Mouse (Mus musculus) embryonic facial prominence, embryonic 13.5 days (tissue): Measurements from ENCODE around the gene Hoxd11. TPM values are rescaled to one million over a fixed set of nuclear protein-coding genes. Genes with fewer than 3 reads are reported as not detected.
A peak's percentile ranks its signal among the peaks of the same experiment; 100 is the strongest.

ENCODE experiments used
- ATAC-seq: fragments of 200-750 bp; cut with Nextera tagmentation; 2 replicates; pipeline ENCODE4 v1.8.0; 2017; ENCODE audit warnings: low read depth; ENCODE audit not compliant: insufficient number of reproducible peaks, insufficient read depth, low FRiP score, low TSS enrichment
- H3K27ac ChIP-seq: fragments of 300-500 bp; sonication (generic); 2 replicates; pipeline ENCODE4 v1.5.1; 2015; ENCODE audit warnings: moderate library complexity, mild to moderate bottlenecking, inconsistent platforms
- H3K27me3 ChIP-seq: fragments of 300-500 bp; sonication (generic); 2 replicates; pipeline ENCODE4 v1.6.1; 2015; ENCODE audit warnings: mild to moderate bottlenecking, inconsistent platforms
- H3K36me3 ChIP-seq: fragments of 300-500 bp; sonication (generic); 2 replicates; pipeline ENCODE4 v1.6.1; 2015; ENCODE audit warnings: mild to moderate bottlenecking, inconsistent platforms
- H3K4me1 ChIP-seq: fragments of 300-500 bp; sonication (generic); 2 replicates; pipeline ENCODE4 v1.6.1; 2015; ENCODE audit warnings: inconsistent platforms
- H3K4me2 ChIP-seq: fragments of 300-500 bp; sonication (generic); 2 replicates; pipeline ENCODE4 v1.6.1; 2015; ENCODE audit warnings: moderate library complexity, mild to moderate bottlenecking, inconsistent platforms
- H3K4me3 ChIP-seq: fragments of 300-500 bp; sonication (generic); 2 replicates; pipeline ENCODE4 v1.5.1; 2015; ENCODE audit warnings: mild to moderate bottlenecking, inconsistent platforms
- H3K9ac ChIP-seq: fragments of 300-500 bp; sonication (generic); 2 replicates; pipeline ENCODE4 v1.6.1; 2015; ENCODE audit warnings: mild to moderate bottlenecking, inconsistent platforms
- H3K9me3 ChIP-seq: fragments of 300-500 bp; sonication (generic); 2 replicates; pipeline ENCODE4 v1.6.1; 2016; ENCODE audit warnings: inconsistent platforms
- WGBS: fragments of 180-500 bp; shearing (Covaris S2); methylation state at CpG from one replicate; pipeline ENCODE4 v1.1.7; 2015; ENCODE audit warnings: mixed read lengths; 5-methylcytosine and 5-hydroxymethylcytosine counted together
- polyA plus RNA-seq: library from polyadenylated mRNA; unstranded; fragments of >200 nt; fragmentation: Nextera tagmentation; extraction: Ambion mirVana; gene quantifications from 2 replicates; pipeline ENCODE4 v1.2.1, GENCODE M21; 2015

The Hoxd11 gene
- polyA plus RNA-seq, 1 experiment from 2014 or later = not detected

- H3K4me3 ChIP-seq = no peak overlapping the region
- peaks cover 99% of the 10 kb centered on the region for H3K27me3 ChIP-seq
- H3K9ac ChIP-seq = no peak overlapping the region
- no peak for ATAC-seq
- H3K36me3 ChIP-seq = no peaks in the 10 kb centered on the region
- H3K9me3 ChIP-seq = no peaks in the 10 kb centered on the region
- WGBS = 5% methylated on average over 5 of the region's 5 CpGs
- peaks cover 14% of the 10 kb centered on the region for H3K4me1 ChIP-seq
- no peak overlapping the region for H3K27ac ChIP-seq
- H3K4me2 ChIP-seq = no peak overlapping the region
These were observed 30.4 kb downstream of the Hoxd11 start for GRCm38 (mm10) chr2:74709465-74710419.

GRCm38 (mm10) chr2:74710929-74711543 lies 31.7 kb downstream of the Hoxd11 start:
- WGBS = under 1% methylated on average over 16 of the region's 16 CpGs
- no peak overlapping the region for H3K4me2 ChIP-seq
- no peak for ATAC-seq
- H3K9ac ChIP-seq = no peak overlapping the region
- H3K4me1 ChIP-seq = peaks cover 16% of the 10 kb centered on the region
- no peaks in the 10 kb centered on the region for H3K9me3 ChIP-seq
- no peak overlapping the region for H3K4me3 ChIP-seq
- H3K36me3 ChIP-seq = no peaks in the 10 kb centered on the region
- no peak overlapping the region for H3K27ac ChIP-seq
- H3K27me3 ChIP-seq = peaks cover 99% of the 10 kb centered on the region

- peaks cover 19% of the 10 kb centered on the region for H3K4me1 ChIP-seq
- H3K36me3 ChIP-seq = no peaks in the 10 kb centered on the region
- H3K9me3 ChIP-seq = no peaks in the 10 kb centered on the region
- under 1% methylated on average over 65 of the region's 65 CpGs for WGBS
- ATAC-seq = no peak; the same call in 1 of the 2 replicates
- H3K4me2 ChIP-seq = peak within 1 kb of the TSS; percentile 53
- H3K9ac ChIP-seq = peak within 1 kb of the TSS; percentile 46
- peak within 1 kb of the TSS; percentile 35 for H3K4me3 ChIP-seq
- no peak within 1 kb of the TSS for H3K27ac ChIP-seq
- peaks cover 99% of the 10 kb centered on the region for H3K27me3 ChIP-seq
These were observed 32.6 kb downstream of the Hoxd11 start, which contains the start of the genes Hoxd3 and Hoxd4 for GRCm38 (mm10) chr2:74711721-74712621. Gene Hoxd3, plus strand, starts transcription at chr2:74711927. Gene Hoxd4, plus strand, starts transcription at chr2:74711929.

- Histone ChIP-seq H3K9ac (no peak overlapping the region), H3K4me1 (peaks cover 19% of the 10 kb centered on the region), H3K9me3 (no peaks in the 10 kb centered on the region), H3K36me3 (no peaks in the 10 kb centered on the region), H3K27me3 (peaks cover 100% of the 10 kb centered on the region), H3K4me2 (no peak overlapping the region), H3K4me3 (no peak overlapping the region), H3K27ac (no peak overlapping the region)
- no peak for ATAC-seq
- 4% methylated on average over 19 of the region's 19 CpGs for WGBS
These were observed 34.1 kb downstream of the Hoxd11 start for GRCm38 (mm10) chr2:74713239-74714150.

GRCm38 (mm10) chr2:74714156-74714789 lies 34.9 kb downstream of the Hoxd11 start:
- WGBS = 4% methylated on average over 18 of the region's 18 CpGs
- H3K4me2 ChIP-seq = no peak overlapping the region
- ATAC-seq = no peak

GRCm38 (mm10) chr2:74714881-74715280 lies 35.5 kb downstream of the Hoxd11 start:
- Histone ChIP-seq H3K9me3 (no peaks in the 10 kb centered on the region), H3K9ac (no peak overlapping the region), H3K36me3 (no peaks in the 10 kb centered on the region), H3K27ac (no peak overlapping the region), H3K4me1 (peaks cover 19% of the 10 kb centered on the region), H3K4me2 (peak overlapping the region; percentile 9; the same call in 1 of the 2 replicates), H3K27me3 (peaks cover 100% of the 10 kb centered on the region), H3K4me3 (0 out of 2 replicates have a peak overlapping the region, but pooled peaks have one; percentile 3)
- under 1% methylated on average over 14 of the region's 14 CpGs for WGBS
- ATAC-seq = no peak

More at GRCm38 (mm10) chr2:74714156-74714789, 34.9 kb downstream of the Hoxd11 start:
- H3K4me1 ChIP-seq = peaks cover 19% of the 10 kb centered on the region
- no peak overlapping the region for H3K4me3 ChIP-seq
- H3K9ac ChIP-seq = no peak overlapping the region
- peaks cover 100% of the 10 kb centered on the region for H3K27me3 ChIP-seq
- no peaks in the 10 kb centered on the region for H3K36me3 ChIP-seq
- no peaks in the 10 kb centered on the region for H3K9me3 ChIP-seq
- no peak overlapping the region for H3K27ac ChIP-seq

GRCm38 (mm10) chr2:74715504-74716241 lies 36.3 kb downstream of the Hoxd11 start:
- Histone ChIP-seq H3K4me1 (peaks cover 19% of the 10 kb centered on the region), H3K9ac (no peak overlapping the region), H3K4me2 (peak overlapping the region; percentile 61), H3K4me3 (peak overlapping the region; percentile 33), H3K36me3 (no peaks in the 10 kb centered on the region), H3K27me3 (peaks cover 100% of the 10 kb centered on the region), H3K9me3 (no peaks in the 10 kb centered on the region), H3K27ac (no peak overlapping the region)
- peak; percentile 77; the same call in 1 of the 2 replicates for ATAC-seq
- 3% methylated on average over 26 of the region's 26 CpGs for WGBS

GRCm38 (mm10) chr2:74720384-74720783 lies 41.0 kb downstream of the Hoxd11 start:
- Histone ChIP-seq H3K9me3 (no peaks in the 10 kb centered on the region), H3K4me2 (no peak overlapping the region), H3K27me3 (peaks cover 100% of the 10 kb centered on the region), H3K9ac (no peak overlapping the region), H3K4me3 (no peak overlapping the region), H3K4me1 (peaks cover 6% of the 10 kb centered on the region; the same call in 1 of the 2 replicates), H3K27ac (no peak overlapping the region), H3K36me3 (no peaks in the 10 kb centered on the region)
- 9% methylated on average over 2 of the region's 2 CpGs for WGBS
- ATAC-seq = no peak

- 5% methylated on average over 5 of the region's 5 CpGs for WGBS
- H3K4me2 ChIP-seq = no peak overlapping the region
- no peaks in the 10 kb centered on the region for H3K9me3 ChIP-seq
- H3K4me3 ChIP-seq = no peak overlapping the region
- H3K27ac ChIP-seq = no peak overlapping the region
- H3K36me3 ChIP-seq = no peaks in the 10 kb centered on the region
- ATAC-seq = no peak
- peaks cover 3% of the 10 kb centered on the region; the same call in 1 of the 2 replicates for H3K4me1 ChIP-seq
- H3K9ac ChIP-seq = no peak overlapping the region
- H3K27me3 ChIP-seq = peaks cover 100% of the 10 kb centered on the region
These were observed 41.7 kb downstream of the Hoxd11 start for GRCm38 (mm10) chr2:74720955-74721491.
